28 mouse cellular contexts compared by ENCODE assay signal in the genomic region with DNA sequence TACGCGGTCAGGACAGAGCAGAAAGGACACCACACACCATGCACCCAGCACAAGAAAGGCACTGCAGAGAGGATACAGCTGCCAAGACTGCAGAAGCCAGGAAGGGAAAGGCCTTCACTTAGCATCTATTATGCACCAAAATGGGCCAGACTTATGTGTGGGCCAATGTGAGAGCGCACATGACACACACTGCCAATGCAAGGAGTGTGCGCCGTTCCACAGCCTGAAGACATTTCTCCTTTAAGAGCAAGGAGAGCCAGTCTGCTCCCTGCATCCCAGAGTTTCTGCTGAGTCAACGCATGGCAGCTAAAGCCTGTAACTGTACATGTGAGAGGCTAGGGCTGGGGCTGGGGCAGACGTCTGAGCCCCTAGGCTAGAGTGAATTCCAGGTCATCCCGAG. TPM values are rescaled to one million over a fixed set of nuclear protein-coding genes. Genes with fewer than 3 reads are reported as not detected.
DNase-seq lines count a peak whose midpoint lies in the region; ATAC-seq and TF ChIP-seq lines count a peak whose summit lies in the region.
"Had no signal": no experiment of that assay in that cellular context is flagged by ENCODE, and none has a peak within 500 bp of the region (broad histone marks: within the 10 kb centered on the region; RNA-seq: fewer than 3 reads in every experiment).

No protein-coding gene starts in this region.

- H3K4me1 ChIP-seq in E14TG2a.4 (replicated peaks; ENCODE audit: low read depth, low read length): peaks cover 76% of the 10 kb centered on the region

- no peak for DNase-seq in frontal cortex, postnatal 10 days (ENCODE audit: low spot score in 2 of 2)
- DNase-seq in R1 (ENCODE audit: low read depth, low spot score): peak; percentile 27
- DNase-seq in thymus, postnatal 25 days: no peak
- DNase-seq in urinary bladder, adult 2 months (ENCODE audit: low spot score): no peak
- DNase-seq: adrenal gland, postnatal 14 days; B cell, adult 2 months; cerebellum, adult 11-12 months; cerebellum, adult 8-10 months; cerebellum, postnatal 10 days; cerebellum, postnatal 36 days; gastrocnemius, adult 2 months; gastrocnemius, postnatal 14 days; heart, adult 11 months had no signal

- peaks cover 64% of the 10 kb centered on the region for H3K36me3 ChIP-seq in E14TG2a.4 (ENCODE audit: insufficient read depth, low read length)
- H3K36me3 ChIP-seq: hindbrain, embryonic 15.5 days had no signal

- ATAC-seq in frontal cortex, adult (ENCODE audit: low TSS enrichment): 0 out of 2 replicates have a peak, but pooled peaks have one; percentile 28
- ATAC-seq: forebrain, embryonic 15.5 days; intestine, postnatal 0 days had no signal

- TF ChIP-seq CTCF in E14TG2a.4 (conservative IDR thresholded peaks at IDR 0.05; ENCODE audit: low read length): no peak

- H3K9me3 ChIP-seq in E14TG2a.4 (ENCODE audit: low read length): no peaks in the 10 kb centered on the region
- H3K9me3 ChIP-seq: forebrain, embryonic 12.5 days; forebrain, embryonic 15.5 days; hindbrain, embryonic 12.5 days; hindbrain, embryonic 15.5 days had no signal

- H3K27me3 ChIP-seq in E14TG2a.4 (ENCODE audit: insufficient read depth, low read length): no peaks in the 10 kb centered on the region
- H3K27me3 ChIP-seq: CH12.LX; forebrain, embryonic 12.5 days; forebrain, embryonic 15.5 days; hindbrain, embryonic 12.5 days; hindbrain, embryonic 15.5 days had no signal

- H3K4me3 ChIP-seq in E14TG2a.4 (replicated peaks; ENCODE audit: low read length): peak overlapping the region; percentile 99; the same call in 1 of the 2 replicates
- H3K4me3 ChIP-seq: forebrain, embryonic 15.5 days; gastrocnemius, adult 2 months; hindbrain, embryonic 12.5 days; hindbrain, embryonic 15.5 days had no signal

RNA-seq across cellular contexts. Expression of a gene that starts 3.5 kb away (rescaled TPM):
- 17.0 and 22.8 TPM in 2 replicates for polyA plus RNA-seq in urinary bladder, adult 2 months (2012; rRNA removed)

RNA-seq across cellular contexts. Expression of a gene that starts 3.7 kb away (rescaled TPM):
- 214 and 229 TPM in 2 replicates for polyA plus RNA-seq in urinary bladder, adult 2 months (2012; rRNA removed)

RNA-seq across cellular contexts. Expression of a gene that starts 31.5 kb away (rescaled TPM):
- 42.0 and 42.1 TPM in 2 replicates for polyA plus RNA-seq in urinary bladder, adult 2 months (2012; rRNA removed)

RNA-seq across cellular contexts. Expression of a gene that starts 33.2 kb away (rescaled TPM):
- polyA plus RNA-seq in urinary bladder, adult 2 months (2012; rRNA removed): 6.2 and 7.8 TPM in 2 replicates

RNA-seq across cellular contexts. Expression of a gene that starts 44.2 kb away (rescaled TPM):
- not detected in 2 replicates for polyA plus RNA-seq in urinary bladder, adult 2 months (2012; rRNA removed)
- polyA plus RNA-seq: brain, embryonic 14.5 days; embryonic facial prominence, embryonic 11.5 days; embryonic facial prominence, embryonic 14.5 days; forebrain, embryonic 12.5 days; forebrain, embryonic 15.5 days; heart, embryonic 11.5 days; heart, embryonic 14.5 days; heart, postnatal 0 days; hindbrain, embryonic 12.5 days; hindbrain, embryonic 15.5 days; intestine, embryonic 14.5 days; intestine, postnatal 0 days had no signal
